Mouse (Mus musculus) embryonic facial prominence, embryonic 15.5 days (tissue): ENCODE data around the gene Gm20388. TPM values are rescaled to one million over a fixed set of nuclear protein-coding genes. Genes with fewer than 3 reads are reported as not detected.

Experiments used
- ATAC-seq: fragments of 200-750 bp; cut with Nextera tagmentation; 2 replicates; pipeline ENCODE4 v1.8.0; 2017; ENCODE audit warnings: low read depth, moderate TSS enrichment; ENCODE audit not compliant: insufficient number of reproducible peaks, low FRiP score, low TSS enrichment
- H3K27ac ChIP-seq: fragments of 300-500 bp; sonication (generic); replicated peaks from 2 replicates; pipeline ENCODE4 v1.5.1; 2015; ENCODE audit warnings: mild to moderate bottlenecking, inconsistent platforms
- H3K27me3 ChIP-seq: fragments of 300-500 bp; sonication (generic); 2 replicates; pipeline ENCODE4 v1.6.1; 2015; ENCODE audit warnings: inconsistent platforms
- H3K36me3 ChIP-seq: fragments of 300-500 bp; sonication (generic); 2 replicates; pipeline ENCODE4 v1.6.1; 2015; ENCODE audit warnings: mild to moderate bottlenecking, inconsistent platforms
- H3K4me1 ChIP-seq: fragments of 300-500 bp; sonication (generic); 2 replicates; pipeline ENCODE4 v1.6.1; 2015; ENCODE audit warnings: inconsistent platforms
- H3K4me2 ChIP-seq: fragments of 300-500 bp; sonication (generic); replicated peaks from 2 replicates; pipeline ENCODE4 v1.6.1; 2015; ENCODE audit warnings: mild to moderate bottlenecking, inconsistent platforms
- H3K4me3 ChIP-seq: fragments of 300-500 bp; sonication (generic); replicated peaks from 2 replicates; pipeline ENCODE4 v1.5.1; 2015; ENCODE audit warnings: mild to moderate bottlenecking, inconsistent platforms
- H3K9ac ChIP-seq: fragments of 300-500 bp; sonication (generic); 2 replicates; pipeline ENCODE4 v1.6.1; 2015; ENCODE audit warnings: inconsistent platforms
- H3K9me3 ChIP-seq: fragments of 300-500 bp; sonication (generic); replicated peaks from 2 replicates; pipeline ENCODE4 v1.6.1; 2016; ENCODE audit warnings: inconsistent platforms
- WGBS: fragments of 180-500 bp; shearing (Covaris S2); methylation state at CpG from one replicate; pipeline ENCODE4 v1.1.7; 2015; 5-methylcytosine and 5-hydroxymethylcytosine counted together
- polyA plus RNA-seq: library from polyadenylated mRNA; unstranded; fragments of >200 nt; fragmentation: Nextera tagmentation; extraction: Ambion mirVana; gene quantifications from 2 replicates; pipeline ENCODE4 v1.2.1, GENCODE M21; 2015

Gm20388 gene
- polyA plus RNA-seq, 1 experiment from 2014 or later = 8.0 TPM

- Histone ChIP-seq H3K27me3 (no peaks in the 10 kb centered on the region), H3K9me3 (no peaks in the 10 kb centered on the region), H3K9ac (no peak overlapping the region), H3K27ac (no peak overlapping the region), H3K4me1 (0 out of 2 replicates have a peak, but pooled peaks cover 8% of the 10 kb centered on the region), H3K36me3 (peaks cover 12% of the 10 kb centered on the region; the same call in 1 of the 2 replicates), H3K4me3 (no peak overlapping the region), H3K4me2 (no peak overlapping the region)
- ATAC-seq = no peak; the same call in 1 of the 2 replicates
- WGBS = 73% methylated on average over 6 of the region's 6 CpGs
Measured at GRCm38 (mm10) chr8:124242208-124242607, 4331.6 kb downstream of the Gm20388 start.

DNA sequence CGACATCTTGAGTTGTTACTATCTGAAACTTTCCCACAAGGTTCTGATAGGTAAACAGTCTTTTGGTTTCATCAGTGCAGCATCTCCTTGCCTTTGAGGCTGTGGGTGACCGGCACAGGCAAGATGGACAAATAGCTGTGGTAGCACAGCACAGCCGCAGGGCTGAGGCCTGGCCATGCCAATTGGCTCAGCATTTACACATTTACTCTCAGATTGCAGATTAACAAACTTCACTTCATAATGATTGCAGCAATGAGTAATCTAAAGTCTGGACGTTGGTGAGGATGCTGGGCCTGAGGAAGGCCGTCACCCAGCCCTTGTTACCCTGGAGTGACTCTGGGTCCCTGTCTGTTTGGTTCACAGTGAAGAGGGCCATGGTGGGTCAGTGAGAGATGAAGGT is 4332.3 kb downstream of the Gm20388 start:
- H3K27me3 ChIP-seq = no peaks in the 10 kb centered on the region
- WGBS = 97% methylated on average over 5 of the region's 5 CpGs

DNA sequence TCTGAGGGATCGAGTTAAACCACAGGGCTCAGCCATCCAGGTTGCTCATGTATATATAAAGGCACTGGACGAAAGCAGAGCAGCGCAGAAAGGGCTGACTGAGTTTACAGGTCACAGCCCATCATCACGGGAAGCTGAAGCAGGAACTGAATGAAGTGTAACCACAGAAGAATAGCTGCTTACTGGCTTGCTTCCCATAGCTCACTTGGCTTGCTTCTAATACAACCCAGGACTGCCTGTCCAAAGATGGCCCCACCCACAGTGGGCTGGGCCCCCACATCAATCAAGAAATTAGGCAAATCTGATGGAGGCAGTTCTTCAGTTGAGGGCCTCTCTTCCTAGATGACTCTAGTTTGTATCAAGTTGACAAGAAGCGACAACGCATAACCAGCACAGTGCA is 4336.9 kb downstream of the Gm20388 start:
- H3K4me3 ChIP-seq = no peak overlapping the region
- WGBS = 82% methylated on average over 6 of the region's 6 CpGs
- no peak overlapping the region for H3K27ac ChIP-seq
- no peaks in the 10 kb centered on the region for H3K9me3 ChIP-seq
- H3K9ac ChIP-seq = no peak overlapping the region
- peaks cover 12% of the 10 kb centered on the region; the same call in 1 of the 2 replicates for H3K36me3 ChIP-seq
- peaks cover 21% of the 10 kb centered on the region for H3K4me1 ChIP-seq
- no peak overlapping the region for H3K4me2 ChIP-seq
- H3K27me3 ChIP-seq = no peaks in the 10 kb centered on the region
- ATAC-seq = no peak

More for the DNA sequence above, 4332.3 kb downstream of the Gm20388 start:
- peaks cover 12% of the 10 kb centered on the region; the same call in 1 of the 2 replicates for H3K36me3 ChIP-seq
- no peak overlapping the region for H3K4me3 ChIP-seq
- ATAC-seq = no peak
- no peak overlapping the region for H3K4me2 ChIP-seq
- no peak overlapping the region for H3K27ac ChIP-seq
- H3K9me3 ChIP-seq = no peaks in the 10 kb centered on the region
- H3K9ac ChIP-seq = no peak overlapping the region
- 0 out of 2 replicates have a peak, but pooled peaks cover 8% of the 10 kb centered on the region for H3K4me1 ChIP-seq

GRCm38 (mm10) chr8:124248688-124249087 is 4338.0 kb downstream of the Gm20388 start:
- H3K4me2 ChIP-seq = no peak overlapping the region
- H3K27ac ChIP-seq = no peak overlapping the region
- no peak for ATAC-seq
- H3K9ac ChIP-seq = no peak overlapping the region
- no peaks in the 10 kb centered on the region for H3K27me3 ChIP-seq
- no peaks in the 10 kb centered on the region for H3K9me3 ChIP-seq
- H3K36me3 ChIP-seq = peaks cover 5% of the 10 kb centered on the region; the same call in 1 of the 2 replicates
- H3K4me1 ChIP-seq = peaks cover 27% of the 10 kb centered on the region
- no peak overlapping the region for H3K4me3 ChIP-seq
- 89% methylated on average over 6 of the region's 6 CpGs for WGBS

- WGBS = 35% methylated on average over 3 of the region's 3 CpGs
- Histone ChIP-seq H3K4me3 (no peak overlapping the region), H3K4me1 (peaks cover 27% of the 10 kb centered on the region), H3K27me3 (no peaks in the 10 kb centered on the region), H3K4me2 (no peak overlapping the region), H3K9me3 (no peaks in the 10 kb centered on the region), H3K36me3 (no peaks in the 10 kb centered on the region), H3K9ac (no peak overlapping the region), H3K27ac (no peak overlapping the region)
- no peak for ATAC-seq
Measured at GRCm38 (mm10) chr8:124250255-124250654, 4339.6 kb downstream of the Gm20388 start.

DNA sequence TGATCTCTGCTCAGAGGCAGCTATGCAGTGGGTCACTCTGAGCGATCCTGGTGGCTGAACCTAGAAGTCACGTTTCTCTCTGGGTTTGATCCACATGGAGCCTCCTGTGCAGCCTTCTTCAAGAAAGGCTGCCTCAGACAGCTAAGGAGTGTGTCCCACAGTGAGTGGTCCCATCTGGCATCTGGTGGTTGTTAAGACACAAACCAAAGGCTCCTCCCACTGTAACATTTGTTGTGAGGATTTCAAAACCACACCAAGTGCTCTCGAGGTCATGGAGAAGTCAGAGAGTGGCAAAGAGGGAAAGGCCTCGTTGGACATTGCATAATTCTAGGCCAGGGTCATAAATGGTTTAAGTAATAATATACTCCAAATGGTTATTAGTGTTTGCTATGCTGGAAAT is 4340.1 kb downstream of the Gm20388 start:
- Histone ChIP-seq H3K27me3 (no peaks in the 10 kb centered on the region), H3K9ac (no peak overlapping the region), H3K4me3 (no peak overlapping the region), H3K36me3 (no peaks in the 10 kb centered on the region), H3K4me2 (no peak overlapping the region), H3K9me3 (no peaks in the 10 kb centered on the region), H3K27ac (no peak overlapping the region), H3K4me1 (peaks cover 27% of the 10 kb centered on the region)
- WGBS = 17% methylated on average over 4 of the region's 4 CpGs
- no peak for ATAC-seq

DNA sequence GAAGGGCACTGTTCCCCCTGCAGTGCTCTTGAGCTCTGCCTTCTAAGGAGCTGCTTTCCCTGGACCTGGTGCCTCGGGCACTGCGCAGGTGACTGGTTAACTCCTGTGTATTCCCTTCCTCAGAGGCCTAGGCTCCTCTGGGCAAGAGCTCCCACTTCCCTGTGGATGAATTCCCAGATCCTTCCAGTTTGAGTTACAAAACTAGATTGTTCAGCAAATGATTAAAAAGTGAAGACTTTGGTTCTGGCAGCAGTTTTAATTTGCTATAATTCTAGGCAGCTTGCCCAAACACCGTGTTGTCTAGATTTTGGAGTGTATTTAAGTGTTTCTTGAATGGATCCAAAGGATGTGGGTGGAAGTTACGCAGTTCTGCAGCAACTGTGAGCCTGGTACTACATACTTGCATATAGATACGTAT is 4341.9 kb downstream of the Gm20388 start:
- Histone ChIP-seq H3K27me3 (no peaks in the 10 kb centered on the region), H3K9me3 (no peaks in the 10 kb centered on the region), H3K4me1 (peaks cover 41% of the 10 kb centered on the region), H3K27ac (0 out of 2 replicates have a peak overlapping the region, but pooled peaks have one; percentile 17), H3K4me2 (no peak overlapping the region), H3K9ac (no peak overlapping the region), H3K4me3 (no peak overlapping the region), H3K36me3 (no peaks in the 10 kb centered on the region)
- 73% methylated on average over 5 of the region's 5 CpGs for WGBS
- ATAC-seq = no peak

GRCm38 (mm10) chr8:124253939-124254338 is 4343.3 kb downstream of the Gm20388 start:
- H3K9me3 ChIP-seq = no peaks in the 10 kb centered on the region
- WGBS = 69% methylated on average over 6 of the region's 6 CpGs
- no peak overlapping the region for H3K4me3 ChIP-seq
- no peaks in the 10 kb centered on the region for H3K36me3 ChIP-seq
- H3K27ac ChIP-seq = no peak overlapping the region
- H3K4me1 ChIP-seq = peaks cover 54% of the 10 kb centered on the region
- no peak overlapping the region for H3K9ac ChIP-seq
- no peak for ATAC-seq
- no peaks in the 10 kb centered on the region for H3K27me3 ChIP-seq
- no peak overlapping the region for H3K4me2 ChIP-seq

DNA sequence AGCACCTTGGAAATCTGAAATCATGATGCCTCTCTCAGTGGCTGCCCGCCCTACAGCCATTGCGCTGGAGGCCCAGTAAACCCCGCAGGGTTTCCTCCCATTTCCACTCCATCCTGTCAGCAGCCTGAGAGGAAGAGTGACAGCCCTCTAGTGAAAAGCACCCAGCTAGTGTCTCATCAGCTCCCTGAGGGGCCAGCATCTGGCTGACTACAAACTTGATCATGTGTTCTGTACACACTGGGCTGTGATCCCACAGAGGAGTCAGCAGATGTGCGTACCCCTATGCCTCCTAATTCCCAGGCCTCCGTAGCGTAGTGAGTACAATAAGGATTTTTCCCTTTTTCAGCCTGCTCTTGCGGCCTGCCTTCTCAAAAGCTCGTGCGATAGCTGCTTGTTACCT is 4346.2 kb downstream of the Gm20388 start:
- 0 out of 2 replicates have a peak overlapping the region, but pooled peaks have one; percentile 19 for H3K4me2 ChIP-seq
- no peaks in the 10 kb centered on the region for H3K36me3 ChIP-seq
- H3K4me3 ChIP-seq = no peak overlapping the region
- H3K27me3 ChIP-seq = no peaks in the 10 kb centered on the region
- H3K9me3 ChIP-seq = no peaks in the 10 kb centered on the region
- no peak for ATAC-seq
- 0 out of 2 replicates have a peak overlapping the region, but pooled peaks have one; percentile 4 for H3K9ac ChIP-seq
- 52% methylated on average over 9 of the region's 9 CpGs for WGBS
- H3K4me1 ChIP-seq = peaks cover 59% of the 10 kb centered on the region
- peak overlapping the region; percentile 68 for H3K27ac ChIP-seq

DNA sequence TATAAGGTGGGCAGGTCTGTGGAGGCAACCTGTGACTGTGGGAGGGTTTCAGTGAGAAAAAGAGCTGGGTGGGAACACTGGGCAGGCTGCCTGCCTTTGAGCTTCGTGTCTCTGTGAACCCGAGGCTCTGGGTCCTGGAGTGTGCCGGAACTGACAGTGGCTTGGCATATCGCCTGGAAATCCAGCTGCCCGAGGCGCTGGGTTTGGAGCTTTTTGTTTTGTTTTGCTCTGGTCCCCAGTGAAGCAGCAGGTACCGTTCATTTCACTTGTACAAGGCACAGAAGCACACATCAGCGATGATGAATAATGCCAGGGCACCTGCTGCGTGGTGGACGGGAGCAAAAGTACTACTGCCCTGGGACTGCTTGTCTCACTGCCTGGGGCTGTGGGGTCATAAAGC is 4346.7 kb downstream of the Gm20388 start:
- H3K9ac ChIP-seq = no peak overlapping the region
- no peaks in the 10 kb centered on the region for H3K9me3 ChIP-seq
- no peaks in the 10 kb centered on the region for H3K27me3 ChIP-seq
- no peak overlapping the region for H3K4me3 ChIP-seq
- H3K4me1 ChIP-seq = peaks cover 54% of the 10 kb centered on the region
- WGBS = 25% methylated on average over 10 of the region's 10 CpGs
- H3K27ac ChIP-seq = peak overlapping the region; percentile 68
- H3K4me2 ChIP-seq = 0 out of 2 replicates have a peak overlapping the region, but pooled peaks have one; percentile 19
- no peak; the same call in 1 of the 2 replicates for ATAC-seq
- no peaks in the 10 kb centered on the region for H3K36me3 ChIP-seq

DNA sequence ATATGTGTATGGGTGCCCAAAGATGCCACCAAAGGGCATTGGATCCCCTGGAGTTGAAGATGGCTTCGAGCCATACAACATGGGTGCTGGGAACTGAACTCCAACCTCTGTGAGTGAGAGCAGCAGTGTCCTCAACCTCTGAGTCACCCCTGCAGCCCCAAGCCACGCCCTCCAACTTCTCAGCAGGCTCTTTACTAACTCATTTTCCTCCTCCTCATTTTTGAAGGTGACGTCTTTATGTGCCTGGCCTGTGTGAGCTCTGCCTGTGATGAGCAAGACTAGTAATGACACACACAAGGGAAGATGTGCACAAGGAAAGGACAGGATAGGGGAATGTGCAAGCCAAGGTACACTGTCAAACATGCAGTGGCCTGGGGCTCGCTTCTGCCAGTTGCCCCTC is 4348.5 kb downstream of the Gm20388 start:
- Histone ChIP-seq H3K4me1 (peaks cover 61% of the 10 kb centered on the region), H3K9ac (no peak overlapping the region), H3K4me2 (no peak overlapping the region), H3K36me3 (no peaks in the 10 kb centered on the region), H3K27me3 (no peaks in the 10 kb centered on the region), H3K27ac (no peak overlapping the region), H3K9me3 (no peaks in the 10 kb centered on the region), H3K4me3 (no peak overlapping the region)
- 81% methylated on average over 4 of the region's 4 CpGs for WGBS
- ATAC-seq = no peak

DNA sequence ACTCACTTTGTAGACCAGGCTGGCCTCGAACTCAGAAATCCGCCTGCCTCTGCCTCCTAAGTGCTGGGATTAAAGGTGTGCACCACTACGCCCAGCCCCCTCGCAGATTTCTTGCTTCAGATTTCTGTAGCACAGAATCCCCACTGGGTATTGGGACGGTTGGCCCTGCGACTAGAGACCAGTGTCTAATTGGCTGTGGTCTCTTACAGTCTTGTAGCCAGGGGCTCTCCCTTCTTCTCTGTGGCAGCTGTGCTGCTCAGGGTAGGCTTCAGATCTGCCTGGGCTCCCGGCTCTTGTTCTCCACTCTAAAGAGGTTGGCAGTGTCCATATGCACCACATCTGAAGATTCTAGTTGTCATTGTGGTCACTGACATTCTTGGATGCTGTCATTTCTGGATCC is 4349.3 kb downstream of the Gm20388 start:
- H3K27ac ChIP-seq = no peak overlapping the region
- WGBS = 68% methylated on average over 7 of the region's 7 CpGs
- H3K9me3 ChIP-seq = no peaks in the 10 kb centered on the region
- H3K4me2 ChIP-seq = no peak overlapping the region
- H3K27me3 ChIP-seq = no peaks in the 10 kb centered on the region
- peaks cover 69% of the 10 kb centered on the region for H3K4me1 ChIP-seq
- no peak for ATAC-seq
- no peak overlapping the region for H3K4me3 ChIP-seq
- H3K9ac ChIP-seq = no peak overlapping the region
- no peaks in the 10 kb centered on the region for H3K36me3 ChIP-seq
